Mouse (Mus musculus) olfactory bulb, adult 2 months (tissue): ENCODE measurements around the gene Entpd5. TPM values are rescaled to one million over a fixed set of nuclear protein-coding genes. Genes with fewer than 3 reads are reported as not detected.
A peak's percentile ranks its signal among the peaks of the same experiment; 100 is the strongest.

Source experiments
- H3K27ac ChIP-seq: fragments of 200-500 bp; 2 replicates; pipeline ENCODE4 v1.5.1; 2012; ENCODE audit warnings: low read depth, low read length; ENCODE audit not compliant: insufficient read depth
- H3K4me1 ChIP-seq: fragments of 200-500 bp; 2 replicates; pipeline ENCODE4 v1.6.1; 2012; ENCODE audit warnings: low read length; ENCODE audit not compliant: control insufficient read depth, insufficient read depth
- H3K4me3 ChIP-seq: fragments of 200-500 bp; 2 replicates; pipeline ENCODE4 v1.5.1; 2012; ENCODE audit warnings: mild to moderate bottlenecking, low read depth, low read length, moderate library complexity; ENCODE audit not compliant: insufficient read depth
- CTCF ChIP-seq: fragments of 200-500 bp; IDR thresholded peaks from 2 replicates; pipeline ENCODE4 v1.5.1; 2012; ENCODE audit warnings: low read depth, mild to moderate bottlenecking, low read length, moderate library complexity; ENCODE audit not compliant: insufficient read depth
- POLR2A ChIP-seq: fragments of 200-500 bp; IDR thresholded peaks from 2 replicates; pipeline ENCODE4 v1.6.1; 2012; ENCODE audit warnings: mild to moderate bottlenecking, low read depth, low read length, moderate library complexity; ENCODE audit not compliant: insufficient read depth
- WGBS: fragments of 180-500 bp; shearing (Covaris S2); methylation state at CpG from one replicate; pipeline ENCODE4 v1.1.7; 2018; 5-methylcytosine and 5-hydroxymethylcytosine counted together
- polyA plus RNA-seq: library from polyadenylated mRNA; stranded (reverse); fragments of >200 nt; gene quantifications from 2 replicates; pipeline ENCODE4 v1.2.4, GENCODE M21; 2012; ENCODE audit warnings: low replicate concordance; ENCODE audit not compliant: missing spikeins, insufficient read depth, insufficient read length

The Entpd5 gene
- polyA plus RNA-seq, 1 experiment, result not detected

GRCm38 (mm10) chr12:84442526-84442925 lies 33.7 kb upstream of the Entpd5 start:
- no peak overlapping the region for H3K27ac ChIP-seq
- TF ChIP-seq POLR2A, result no peak
- no peak for TF ChIP-seq CTCF
- H3K4me3 ChIP-seq, result no peak overlapping the region
- 80% methylated on average over 4 of the region's 4 CpGs for WGBS
- H3K4me1 ChIP-seq, result no peaks in the 10 kb centered on the region

GRCm38 (mm10) chr12:84438697-84439096 lies 29.9 kb upstream of the Entpd5 start:
- WGBS, result 85% methylated on average over 2 of the region's 2 CpGs
- no peak for TF ChIP-seq CTCF
- TF ChIP-seq POLR2A, result no peak

GRCm38 (mm10) chr12:84429825-84430224 lies 21.0 kb upstream of the Entpd5 start:
- no peak overlapping the region for H3K4me3 ChIP-seq
- 92% methylated on average over 2 of the region's 2 CpGs for WGBS
- no peak for TF ChIP-seq POLR2A
- TF ChIP-seq CTCF, result no peak
- no peaks in the 10 kb centered on the region for H3K4me1 ChIP-seq
- H3K27ac ChIP-seq, result no peak overlapping the region

More at GRCm38 (mm10) chr12:84438697-84439096, 29.9 kb upstream of the Entpd5 start:
- H3K4me1 ChIP-seq, result no peaks in the 10 kb centered on the region
- H3K4me3 ChIP-seq, result no peak overlapping the region
- H3K27ac ChIP-seq, result no peak overlapping the region

GRCm38 (mm10) chr12:84423990-84424389 lies 15.2 kb upstream of the Entpd5 start:
- H3K4me3 ChIP-seq, result no peak overlapping the region
- TF ChIP-seq CTCF (no peak), POLR2A (no peak)
- no peaks in the 10 kb centered on the region for H3K4me1 ChIP-seq
- WGBS, result 60% methylated on average over 3 of the region's 3 CpGs
- no peak overlapping the region for H3K27ac ChIP-seq

- TF ChIP-seq POLR2A (no peak), CTCF (no peak)
- Histone ChIP-seq H3K4me1 (peaks cover 8% of the 10 kb centered on the region), H3K4me3 (peak overlapping the region; percentile 62), H3K27ac (no peak overlapping the region; the same call in 1 of the 2 replicates)
- 40% methylated on average over 18 of the region's 18 CpGs for WGBS
These were observed 8.7 kb upstream of the Entpd5 start for GRCm38 (mm10) chr12:84417605-84417922.

GRCm38 (mm10) chr12:84416834-84417604 lies 8.2 kb upstream of the Entpd5 start, which contains the start of gene Rnf113a2:
Gene Rnf113a2, plus strand, starts transcription at chr12:84417196.
- TF ChIP-seq POLR2A (peak; percentile 68; the same call in 1 of the 2 replicates), CTCF (no peak)
- Histone ChIP-seq H3K4me3 (peak within 1 kb of the TSS; percentile 62), H3K4me1 (peaks cover 8% of the 10 kb centered on the region), H3K27ac (no peak within 1 kb of the TSS; the same call in 1 of the 2 replicates)
- 3% methylated on average over 50 of the region's 50 CpGs for WGBS

- H3K4me1 ChIP-seq, result no peaks in the 10 kb centered on the region
- 1% methylated on average over 52 of the region's 52 CpGs for WGBS
These were observed 683 bp downstream of the Entpd5 start for GRCm38 (mm10) chr12:84407874-84408818.

GRCm38 (mm10) chr12:84407259-84407658 lies 1.6 kb downstream of the Entpd5 start:
- Histone ChIP-seq H3K27ac (no peak overlapping the region), H3K4me3 (no peak overlapping the region), H3K4me1 (no peaks in the 10 kb centered on the region)
- TF ChIP-seq POLR2A (no peak), CTCF (no peak)
- 68% methylated on average over 4 of the region's 4 CpGs for WGBS

More at GRCm38 (mm10) chr12:84407874-84408818, 683 bp downstream of the Entpd5 start:
- H3K4me3 ChIP-seq, result peak overlapping the region; percentile 92
- TF ChIP-seq CTCF (no peak), POLR2A (no peak)
- peak overlapping the region; percentile 76 for H3K27ac ChIP-seq
